In the genomic region with DNA sequence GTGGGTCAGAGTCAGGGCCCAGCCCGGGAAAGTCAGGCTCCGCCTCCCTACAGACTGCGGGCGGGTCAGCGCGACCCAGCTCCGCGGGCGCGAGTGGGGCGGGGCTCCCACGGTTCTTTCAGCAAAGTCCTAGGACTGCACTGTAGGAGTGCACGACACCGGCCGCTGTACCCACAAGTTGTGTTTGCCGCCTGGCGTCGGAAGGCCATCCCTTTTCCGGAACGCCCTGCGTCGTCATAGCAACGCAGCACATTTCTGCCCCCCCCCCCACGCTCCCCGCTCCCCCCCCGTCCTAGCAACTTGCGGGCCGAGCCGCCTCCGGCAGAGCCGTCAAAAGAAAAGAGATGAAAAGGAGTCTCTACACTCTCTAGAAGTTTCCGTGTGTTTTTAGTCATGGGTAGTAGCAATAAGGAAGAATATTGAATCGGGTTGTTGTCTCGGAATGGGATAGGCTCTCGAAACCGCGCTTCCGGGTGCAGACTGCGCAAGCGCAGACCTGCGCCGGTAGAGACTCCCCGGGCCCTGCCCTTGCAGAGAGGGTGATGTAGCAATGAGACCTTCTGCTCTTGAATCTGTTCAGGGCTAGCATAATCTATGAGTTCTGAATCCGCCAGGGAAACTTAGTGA, we compare ENCODE assay signal across 8 mouse cellular contexts. TPM values are rescaled to one million over a fixed set of nuclear protein-coding genes. Genes with fewer than 3 reads are reported as not detected.
A peak's percentile ranks its signal among the peaks of the same experiment; 100 is the strongest.
DNase-seq lines count a peak whose midpoint lies in the region; TF ChIP-seq lines count a peak whose summit lies in the region.

TSS of gene Axdnd1 (minus strand) at position 489 of the 627 bp plus-strand sequence.

- peak within 1 kb of the TSS; percentile 75 for H3K27ac ChIP-seq in gastrocnemius, adult 2 months

- peak; percentile 65 for DNase-seq in WW6 (ENCODE audit: low read depth, low spot score)
- DNase-seq in cerebellum, postnatal 4 days (ENCODE audit: low spot score in 2 of 2) = peak; percentile 66 to 74
- peak; percentile 91 for DNase-seq in gastrocnemius, adult 2 months
- DNase-seq in hindlimb bud, embryonic 11.5 days (ENCODE audit: extremely low spot score, low read depth, low spot score) = peak; percentile 71
- peak; percentile 73 to 83 for DNase-seq in left cerebral cortex, adult 8-10 months (ENCODE audit: low spot score in 2 of 2)
- peak; percentile 90 to 91 for DNase-seq in right cerebral cortex, postnatal 10 days (ENCODE audit: low spot score in 2 of 2)
- peak; percentile 82 for DNase-seq in urinary bladder, postnatal 25 days (ENCODE audit: low spot score)

- H3K36me3 ChIP-seq in megakaryocyte, embryonic 14.5 days (replicated peaks; ENCODE audit: low read length) = peaks cover 3% of the 10 kb centered on the region

- intact Hi-C loops in gastrocnemius, adult 2 months (cut with DNase I) = loop anchor here (5.0 kb wide), 2 partner anchors 52 to 117 kb away; partner anchors contain the start of gene Soat1

- H3K4me1 ChIP-seq in megakaryocyte, embryonic 14.5 days = peaks cover 17% of the 10 kb centered on the region

- no peak; the same call in 1 of the 2 replicates for TF ChIP-seq CTCF in gastrocnemius, adult 2 months (IDR thresholded peaks at IDR 0.05)

- H3K9me3 ChIP-seq in megakaryocyte, embryonic 14.5 days = 0 out of 2 replicates have a peak, but pooled peaks cover 2% of the 10 kb centered on the region

- H3K4me3 ChIP-seq in gastrocnemius, adult 2 months = peak within 1 kb of the TSS; percentile 86
- peak within 1 kb of the TSS; percentile 94 for H3K4me3 ChIP-seq in megakaryocyte, embryonic 14.5 days (replicated peaks)

- no peaks in the 10 kb centered on the region for H3K27me3 ChIP-seq in megakaryocyte, embryonic 14.5 days (replicated peaks)

RNA-seq across cellular contexts. Expression of gene Axdnd1, which starts in this region (rescaled TPM):
- total RNA-seq in gastrocnemius, adult 2 months (2021) = not detected
- total RNA-seq in left cerebral cortex, adult 8-10 months (2022) = under 1 TPM; 0.15 to 0.70 (median 0.32) TPM
- polyA plus RNA-seq in megakaryocyte, embryonic 14.5 days (2012; ENCODE audit: insufficient read depth, low replicate concordance) = not detected in 2 replicates

Comparison
In these comparisons a context has a peak if more than half of its experiments do, and no peak if none do; other contexts are left out.
1. Peak in every context shown above with its lines: DNase-seq, H3K4me3 ChIP-seq and H3K27ac ChIP-seq.
2. Peak in DNase-seq, H3K4me3 ChIP-seq and H3K27ac ChIP-seq in gastrocnemius, adult 2 months; RNA of the gene not detected or under 1 TPM.
3. Peak in DNase-seq in left cerebral cortex, adult 8-10 months; RNA of the gene not detected or under 1 TPM.